Mouse (Mus musculus): Measurements from ENCODE around the gene Bglap2.

Gene Bglap2

DNA sequence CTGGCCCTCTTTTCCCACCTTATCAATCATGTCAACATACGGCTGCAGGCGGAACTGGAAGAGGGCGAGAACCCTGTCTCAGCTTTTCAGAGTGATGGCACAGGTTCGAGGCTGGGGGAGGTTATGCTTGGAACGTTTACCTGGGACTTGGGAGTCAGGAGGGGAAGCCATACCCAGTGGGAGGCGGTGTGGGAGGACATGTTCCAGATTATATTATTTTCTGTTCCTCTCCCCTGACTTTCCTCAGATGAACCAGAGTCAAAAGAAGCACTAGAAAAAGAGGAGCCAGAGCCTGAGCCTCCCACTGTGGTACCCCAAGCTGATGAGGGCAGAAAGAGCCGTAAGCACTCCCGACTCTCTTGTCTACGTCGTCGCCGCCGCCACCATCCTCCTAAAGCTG lies 27.8 kb downstream of the Bglap2 start:
- in situ Hi-C loops (cut with MboI, MseI) = loop anchor here in 1 of 2 experiments (10.0 kb wide), 1 partner anchor 344 kb away; no protein-coding TSS in a partner anchor

DNA sequence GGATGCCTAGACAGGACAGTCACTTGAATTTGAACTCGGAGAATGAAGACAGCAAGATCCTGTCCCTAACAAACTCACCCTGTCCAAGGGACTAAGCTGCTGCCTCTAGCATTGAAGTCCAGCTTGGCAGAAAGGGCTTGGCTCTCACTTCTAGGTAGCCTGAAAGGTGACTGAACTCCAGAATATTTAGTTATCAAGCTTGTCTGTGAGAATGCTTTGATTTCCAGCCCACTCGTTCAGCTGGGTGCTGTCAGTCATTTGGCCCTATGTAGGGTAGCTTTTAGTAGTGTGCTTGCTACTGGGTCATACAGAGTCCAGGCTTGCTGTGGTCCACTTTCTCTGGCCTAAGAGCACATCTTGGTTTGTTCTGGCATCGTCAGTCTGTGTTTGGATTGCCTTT lies 39.5 kb downstream of the Bglap2 start:
- in situ Hi-C loops (cut with MboI, MseI) = no loop called here

GRCm38 (mm10) chr3:88338316-88338715 lies 40.2 kb downstream of the Bglap2 start:
- in situ Hi-C loops (cut with MboI, MseI) = no loop called here

- in situ Hi-C loops (cut with MboI, MseI) = no loop called here
Observed at GRCm38 (mm10) chr3:88337367-88338020, 41.0 kb downstream of the Bglap2 start.

DNA sequence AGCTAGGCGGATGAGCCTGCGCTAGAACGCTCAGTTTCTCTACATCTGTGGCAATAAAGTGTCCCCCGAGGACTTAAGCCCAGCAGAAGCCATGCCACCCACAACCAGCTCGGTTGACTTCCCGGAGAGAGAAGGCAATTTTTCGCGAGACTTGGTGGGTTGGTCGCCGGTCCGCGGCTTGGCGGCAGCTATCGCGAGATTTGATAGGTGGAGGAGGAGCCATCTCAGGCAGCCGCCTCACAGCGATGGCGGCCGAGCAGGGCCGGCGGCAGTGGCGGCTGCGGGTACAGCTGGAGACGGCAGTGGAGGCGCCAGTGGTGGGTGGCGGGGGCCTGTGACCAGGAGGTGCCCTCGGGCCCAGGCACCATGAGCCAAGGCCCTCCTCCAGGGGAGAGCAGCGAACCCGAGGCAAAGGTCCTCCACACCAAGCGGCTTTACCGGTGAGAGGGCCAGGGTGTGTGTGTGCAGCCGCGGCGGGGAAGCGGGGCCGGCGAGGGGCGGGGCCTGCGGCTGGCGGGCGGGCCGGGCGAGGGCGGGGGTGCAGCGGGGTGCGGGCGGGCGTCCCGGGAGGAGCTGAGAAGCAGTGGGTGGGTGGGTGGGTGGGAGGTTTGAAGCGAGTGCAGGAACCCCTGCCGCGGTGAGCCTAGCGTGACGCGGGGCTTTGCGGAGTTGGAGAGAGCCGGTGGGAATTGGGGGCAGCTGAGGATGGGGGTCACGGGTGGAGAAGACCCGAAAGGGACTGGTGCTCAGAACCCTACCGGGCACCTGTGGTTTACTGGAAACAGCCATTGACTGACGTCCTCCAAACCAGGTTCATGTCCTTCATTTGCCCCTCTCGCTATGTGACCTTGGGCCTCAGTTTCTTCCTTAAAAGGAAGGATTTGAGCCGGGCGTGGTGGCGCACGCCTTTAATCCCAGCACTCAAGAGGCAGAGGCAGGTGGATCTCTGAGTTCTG lies 42.2 kb downstream of the Bglap2 start, which contains the start of the genes Tmem79 and Smg5:
Gene Tmem79 (minus strand): TSS at position 91 of the 956 bp plus-strand sequence.
Gene Smg5 (plus strand): TSS at position 203 of the 956 bp plus-strand sequence.
- in situ Hi-C loops (cut with MboI, MseI) = no loop called here

DNA sequence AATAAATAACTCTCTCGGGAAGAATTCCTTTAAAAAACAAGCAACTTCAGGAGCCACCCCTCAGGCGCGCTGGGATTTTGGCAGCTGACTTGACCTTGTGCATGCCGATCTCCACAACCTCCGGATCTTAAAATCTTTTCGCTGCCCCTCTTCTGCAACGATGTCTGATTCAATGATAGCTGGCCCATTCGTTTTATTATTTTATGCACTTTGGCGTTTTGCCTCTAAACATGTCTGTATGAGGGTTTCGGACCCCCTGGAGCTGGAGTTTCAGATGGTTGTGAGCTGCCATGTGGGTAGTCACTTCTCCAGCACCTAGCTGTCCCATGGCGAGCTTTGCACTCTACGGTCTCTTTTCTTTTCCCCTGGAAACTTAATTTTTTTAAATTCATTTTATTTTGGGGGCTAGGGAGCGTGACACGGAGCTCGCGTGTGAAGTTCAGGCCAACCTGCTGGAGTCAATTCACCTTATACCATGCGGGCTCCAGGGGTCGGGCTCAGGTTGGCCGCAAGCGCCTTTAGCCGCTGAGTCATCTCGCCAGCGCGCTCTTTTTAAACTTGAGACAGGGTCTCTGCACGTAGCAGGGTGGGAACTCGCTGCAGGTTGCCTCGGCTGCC lies 43.0 kb downstream of the Bglap2 start:
- in situ Hi-C loops (cut with MboI, MseI) = no loop called here

DNA sequence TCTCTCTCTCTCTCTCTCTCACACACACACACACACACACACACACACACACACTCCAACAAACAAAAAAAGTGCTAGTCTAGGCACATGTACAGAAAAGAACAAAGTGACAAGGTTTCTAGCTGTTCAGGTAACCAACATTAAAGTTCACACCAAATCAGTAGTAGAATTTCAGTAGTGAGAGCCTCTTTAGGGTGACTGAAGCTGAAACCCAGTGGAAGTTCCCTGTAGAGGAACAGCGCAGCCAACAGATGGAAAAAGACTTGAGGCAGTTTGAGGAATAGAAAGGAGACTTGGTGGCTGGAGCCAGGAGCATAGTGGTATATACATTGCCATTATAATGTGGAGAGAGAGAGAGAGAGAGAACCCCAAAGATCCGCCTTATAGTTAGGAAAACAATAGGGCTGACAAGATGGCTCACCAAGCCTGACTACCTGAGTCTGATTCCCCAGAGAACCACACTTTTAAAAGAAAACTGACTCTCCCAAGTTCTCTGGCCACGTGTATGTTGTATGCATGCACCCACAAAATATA lies 43.5 kb downstream of the Bglap2 start:
- in situ Hi-C loops (cut with MboI, MseI) = loop anchor here in 1 of 2 experiments (5.0 kb wide), 1 partner anchor 38 kb away; the partner anchor contains the start of genes Cct3 and Tsacc

GRCm38 (mm10) chr3:88334029-88334658 lies 44.4 kb downstream of the Bglap2 start:
- in situ Hi-C loops (cut with MboI, MseI) = loop anchor here in 1 of 2 experiments (5.0 kb wide), 1 partner anchor 37 kb away; the partner anchor contains the start of genes Cct3 and Tsacc

GRCm38 (mm10) chr3:88331282-88331681 lies 47.2 kb downstream of the Bglap2 start:
- in situ Hi-C loops (cut with MboI, MseI) = loop anchor here in 1 of 2 experiments (5.0 kb wide), 1 partner anchor 34 kb away; the partner anchor contains the start of genes Cct3 and Tsacc

DNA sequence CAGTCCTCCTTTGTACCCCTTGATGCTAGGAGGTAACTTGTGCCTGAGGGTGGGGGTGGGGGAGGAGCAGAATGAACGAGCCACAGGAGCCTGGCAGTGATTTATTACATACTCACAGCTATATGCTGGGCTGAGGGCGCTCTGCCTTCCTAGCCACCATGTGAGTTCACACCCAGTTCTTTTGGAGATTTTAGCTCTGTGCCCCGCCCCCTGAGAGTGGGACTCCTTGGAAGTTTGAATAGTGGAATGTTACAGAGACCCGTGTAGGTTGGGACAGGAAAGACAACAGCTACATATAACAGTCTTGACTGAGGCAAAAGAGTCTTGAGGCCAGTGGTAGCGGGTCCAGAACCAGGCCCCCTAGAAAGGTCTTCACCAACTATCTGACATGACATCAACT lies 49.5 kb downstream of the Bglap2 start:
- in situ Hi-C loops (cut with MboI, MseI) = no loop called here
